Mouse (Mus musculus) lung, postnatal 0 days (tissue): ENCODE results near the gene P2ry6.

Source experiments
- CTCF ChIP-seq: IDR thresholded peaks from 2 replicates; pipeline ENCODE4 v1.5.1; 2016; ENCODE audit warnings: antibody characterized with exemption, mild to moderate bottlenecking
- EP300 ChIP-seq: IDR thresholded peaks from 2 replicates; pipeline ENCODE4 v1.6.1; 2016; ENCODE audit warnings: antibody characterized with exemption, mild to moderate bottlenecking, control low read depth

DNA sequence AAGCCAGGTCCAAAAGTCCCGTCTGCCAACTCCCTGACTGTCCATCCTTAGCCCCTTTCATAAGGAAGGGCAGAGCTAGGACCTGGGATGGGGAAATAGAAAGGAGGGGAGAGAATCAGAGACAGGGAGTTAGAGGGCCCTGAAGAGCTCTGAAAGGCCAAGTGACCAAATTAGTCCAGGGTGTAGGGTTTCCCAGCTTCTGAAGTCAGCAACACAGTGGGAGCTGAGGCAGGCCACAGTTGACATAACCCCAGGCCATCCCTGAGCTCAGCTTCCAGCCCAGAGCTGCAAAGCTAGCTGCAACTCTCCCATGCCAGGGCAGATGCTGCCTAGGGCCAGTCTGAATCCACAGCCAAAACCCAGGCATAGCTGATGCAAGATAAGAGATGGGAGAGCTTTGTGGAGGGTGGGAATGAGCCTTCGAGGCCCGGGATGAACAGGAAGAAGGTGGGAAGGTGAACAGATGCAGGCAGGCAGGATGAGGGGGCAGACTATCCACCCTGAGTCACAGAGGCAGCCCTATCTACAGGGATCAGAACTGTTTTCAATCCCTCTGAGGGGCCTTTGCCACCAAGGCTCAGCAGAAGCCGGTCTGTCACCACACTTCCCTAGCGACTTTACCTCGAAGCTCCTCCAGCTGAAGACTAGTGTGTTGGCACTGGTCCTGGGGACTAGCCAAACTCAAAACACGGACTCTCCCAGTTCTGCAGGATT is 47.0 kb downstream of the P2ry6 start:
- TF ChIP-seq EP300, result no peak
- no peak for TF ChIP-seq CTCF
